Mouse (Mus musculus): ENCODE data around the gene Iffo2. TPM values are rescaled to one million over a fixed set of nuclear protein-coding genes. Genes with fewer than 3 reads are reported as not detected.

Iffo2 gene
- polyA plus RNA-seq, 1 experiment, result 9.5 TPM

DNA sequence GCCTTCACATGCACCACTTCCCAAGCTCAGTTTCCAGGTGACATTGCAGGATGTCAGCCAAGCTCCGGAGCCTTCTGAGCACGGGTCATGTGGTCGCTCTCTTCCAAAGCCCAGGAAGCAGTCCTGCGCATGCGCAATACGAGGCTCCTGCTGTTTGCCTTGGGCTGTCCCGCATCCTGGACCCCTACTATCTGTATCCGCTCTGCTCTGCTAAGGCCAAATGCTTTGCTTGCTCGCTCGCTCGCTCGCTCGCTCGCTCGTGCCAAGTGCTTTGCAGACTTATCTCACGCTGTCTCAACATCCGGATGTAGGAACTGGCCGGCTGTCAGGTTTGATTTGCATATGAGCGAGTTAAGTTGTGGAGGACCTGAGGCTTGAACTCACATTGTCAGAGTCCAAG lies 25.6 kb downstream of the Iffo2 start:
- TF ChIP-seq POLR2A (IDR thresholded peaks at IDR 0.05; ENCODE audit: borderline replicate concordance, low read depth, low read length) (no peak), CTCF (IDR thresholded peaks at IDR 0.05; ENCODE audit: low read depth, low read length) (no peak)
- Histone ChIP-seq H3K4me1 (ENCODE audit: control insufficient read depth, insufficient read depth, low read length) (no peaks in the 10 kb centered on the region), H3K27ac (ENCODE audit: insufficient read depth, low read depth, low read length) (no peak overlapping the region)

GRCm38 (mm10) chr4:139568361-139568760 lies 38.0 kb downstream of the Iffo2 start:
- Histone ChIP-seq H3K27ac (ENCODE audit: insufficient read depth, low read depth, low read length) (no peak overlapping the region), H3K4me1 (ENCODE audit: control insufficient read depth, insufficient read depth, low read length) (no peaks in the 10 kb centered on the region), H3K4me3 (ENCODE audit: insufficient read depth, low read length) (no peak overlapping the region)
- TF ChIP-seq CTCF (IDR thresholded peaks at IDR 0.05; ENCODE audit: low read depth, low read length), result no peak
- no peak for TF ChIP-seq POLR2A (IDR thresholded peaks at IDR 0.05; ENCODE audit: borderline replicate concordance, low read depth, low read length)

More for the DNA sequence above, 25.6 kb downstream of the Iffo2 start:
- H3K4me3 ChIP-seq (ENCODE audit: insufficient read depth, low read length), result no peak overlapping the region

DNA sequence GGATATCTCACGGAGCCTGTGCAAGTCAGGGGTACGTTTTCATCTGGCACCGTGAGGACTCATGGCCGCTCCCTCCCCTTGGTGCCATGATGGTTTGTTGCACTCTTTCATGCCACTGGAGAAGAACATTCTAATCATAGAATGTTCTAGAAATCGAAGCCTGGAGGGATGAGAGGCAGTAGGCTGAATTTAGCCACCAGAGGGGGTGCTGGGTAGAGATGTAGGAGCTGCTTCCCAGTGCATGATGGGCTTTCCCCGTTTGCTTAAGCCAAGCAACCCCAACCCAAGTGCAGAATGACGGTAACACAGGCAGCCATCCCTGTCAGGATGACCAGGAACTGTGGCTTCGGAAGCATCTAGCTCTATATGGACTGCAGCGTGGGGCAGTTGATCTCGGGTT lies 40.4 kb downstream of the Iffo2 start:
- TF ChIP-seq CTCF (IDR thresholded peaks at IDR 0.05; ENCODE audit: low read depth, low read length) (no peak; the same call in 1 of the 2 replicates), POLR2A (IDR thresholded peaks at IDR 0.05; ENCODE audit: borderline replicate concordance, low read depth, low read length) (no peak)
- Histone ChIP-seq H3K4me3 (ENCODE audit: insufficient read depth, low read length) (no peak overlapping the region), H3K4me1 (ENCODE audit: control insufficient read depth, insufficient read depth, low read length) (peaks cover 6% of the 10 kb centered on the region), H3K27ac (ENCODE audit: insufficient read depth, low read depth, low read length) (no peak overlapping the region)

GRCm38 (mm10) chr4:139572928-139573512 lies 42.7 kb downstream of the Iffo2 start:
- no peak overlapping the region for H3K4me3 ChIP-seq (ENCODE audit: insufficient read depth, low read length)
- H3K27ac ChIP-seq (ENCODE audit: insufficient read depth, low read depth, low read length), result no peak overlapping the region
- TF ChIP-seq CTCF (IDR thresholded peaks at IDR 0.05; ENCODE audit: low read depth, low read length), result no peak
- no peak for TF ChIP-seq POLR2A (IDR thresholded peaks at IDR 0.05; ENCODE audit: borderline replicate concordance, low read depth, low read length)
- peaks cover 19% of the 10 kb centered on the region for H3K4me1 ChIP-seq (ENCODE audit: control insufficient read depth, insufficient read depth, low read length)

- Histone ChIP-seq H3K27ac (ENCODE audit: insufficient read depth, low read depth, low read length) (peak overlapping the region; percentile 6; the same call in 1 of the 2 replicates), H3K4me1 (ENCODE audit: control insufficient read depth, insufficient read depth, low read length) (peaks cover 30% of the 10 kb centered on the region), H3K4me3 (ENCODE audit: insufficient read depth, low read length) (peak overlapping the region; percentile 79)
- peak; percentile 53 for TF ChIP-seq POLR2A (IDR thresholded peaks at IDR 0.05; ENCODE audit: borderline replicate concordance, low read depth, low read length)
- no peak for TF ChIP-seq CTCF (IDR thresholded peaks at IDR 0.05; ENCODE audit: low read depth, low read length)
Observed at GRCm38 (mm10) chr4:139574156-139574798, 43.9 kb downstream of the Iffo2 start.

- Histone ChIP-seq H3K27ac (ENCODE audit: insufficient read depth, low read depth, low read length) (0 out of 2 replicates have a peak overlapping the region, but pooled peaks have one; percentile 6), H3K4me1 (ENCODE audit: control insufficient read depth, insufficient read depth, low read length) (peaks cover 37% of the 10 kb centered on the region), H3K4me3 (ENCODE audit: insufficient read depth, low read length) (peak overlapping the region; percentile 79)
- no peak for TF ChIP-seq CTCF (IDR thresholded peaks at IDR 0.05; ENCODE audit: low read depth, low read length)
Observed at GRCm38 (mm10) chr4:139574799-139575672, 44.7 kb downstream of the Iffo2 start.

DNA sequence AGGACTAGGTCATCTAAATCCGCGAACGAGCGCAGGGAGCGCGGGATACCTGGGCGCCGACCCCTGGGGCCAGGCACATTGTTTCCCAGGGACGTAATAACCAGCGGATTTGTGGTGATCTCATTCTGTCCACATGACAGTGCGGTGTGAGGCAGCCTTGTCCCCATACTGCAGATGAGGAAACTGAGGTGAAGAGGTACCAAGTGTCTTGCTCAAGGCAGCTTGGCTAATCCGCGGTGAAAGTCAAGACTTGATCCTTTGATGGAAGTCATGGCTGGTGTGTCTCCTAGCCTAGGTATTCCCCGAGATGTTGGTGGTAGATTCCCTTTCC lies 45.3 kb downstream of the Iffo2 start:
- H3K4me1 ChIP-seq (ENCODE audit: control insufficient read depth, insufficient read depth, low read length), result peaks cover 39% of the 10 kb centered on the region
- H3K4me3 ChIP-seq (ENCODE audit: insufficient read depth, low read length), result peak overlapping the region; percentile 79
- TF ChIP-seq POLR2A (IDR thresholded peaks at IDR 0.05; ENCODE audit: borderline replicate concordance, low read depth, low read length), result no peak
- TF ChIP-seq CTCF (IDR thresholded peaks at IDR 0.05; ENCODE audit: low read depth, low read length), result no peak
- H3K27ac ChIP-seq (ENCODE audit: insufficient read depth, low read depth, low read length), result no peak overlapping the region

DNA sequence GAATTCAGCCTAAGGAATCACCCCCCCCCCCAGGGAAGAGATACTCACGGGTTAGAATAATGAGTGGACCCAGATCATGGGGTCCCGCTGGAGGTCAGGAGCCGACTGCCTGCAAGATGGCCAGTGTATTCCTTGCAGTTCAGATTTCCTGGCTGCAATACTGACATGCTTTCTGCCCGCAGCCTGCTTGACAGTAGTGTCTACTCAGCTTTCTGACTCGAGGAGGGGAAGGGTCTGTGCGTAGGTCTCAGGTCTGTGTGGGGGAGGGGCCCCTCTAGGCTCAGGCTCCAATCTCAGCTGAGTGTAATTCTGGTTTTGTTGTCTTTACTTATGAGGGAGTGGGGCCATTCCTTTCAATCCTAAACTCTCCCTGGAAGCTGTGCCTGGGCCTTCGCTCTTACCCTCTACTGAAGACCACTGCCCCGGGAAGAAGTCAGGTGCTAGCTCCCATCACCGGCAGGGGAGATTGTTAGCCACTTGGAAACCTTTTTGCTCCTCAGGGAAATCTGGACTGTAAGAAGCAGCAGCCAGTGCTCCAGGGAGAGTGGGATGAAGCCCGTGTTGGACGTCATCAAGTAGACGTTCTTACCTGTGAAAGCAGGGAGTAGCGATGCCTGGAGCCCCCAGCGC lies 46.0 kb downstream of the Iffo2 start:
- TF ChIP-seq POLR2A (IDR thresholded peaks at IDR 0.05; ENCODE audit: borderline replicate concordance, low read depth, low read length), result no peak
- TF ChIP-seq CTCF (IDR thresholded peaks at IDR 0.05; ENCODE audit: low read depth, low read length), result no peak
- no peak overlapping the region for H3K27ac ChIP-seq (ENCODE audit: insufficient read depth, low read depth, low read length)
- peaks cover 41% of the 10 kb centered on the region for H3K4me1 ChIP-seq (ENCODE audit: control insufficient read depth, insufficient read depth, low read length)
- peak overlapping the region; percentile 79 for H3K4me3 ChIP-seq (ENCODE audit: insufficient read depth, low read length)

GRCm38 (mm10) chr4:139577006-139577405 lies 46.7 kb downstream of the Iffo2 start:
- no peak overlapping the region for H3K27ac ChIP-seq (ENCODE audit: insufficient read depth, low read depth, low read length)
- H3K4me3 ChIP-seq (ENCODE audit: insufficient read depth, low read length), result no peak overlapping the region

More at GRCm38 (mm10) chr4:139577006-139577405, 46.7 kb downstream of the Iffo2 start:
- TF ChIP-seq POLR2A (IDR thresholded peaks at IDR 0.05; ENCODE audit: borderline replicate concordance, low read depth, low read length) (no peak), CTCF (IDR thresholded peaks at IDR 0.05; ENCODE audit: low read depth, low read length) (no peak)
- H3K4me1 ChIP-seq (ENCODE audit: control insufficient read depth, insufficient read depth, low read length), result peaks cover 44% of the 10 kb centered on the region

All from bone marrow macrophage, adult 2 months (primary cell).